Mouse (Mus musculus): ENCODE data around the gene Gucy2g.

The Gucy2g gene

GRCm38 (mm10) chr19:55241186-55241645 lies at the start of gene Gucy2g:
Gucy2g (minus strand) TSS chr19:55241236.
- DNase-seq (ENCODE audit: low read depth), result no peak

GRCm38 (mm10) chr19:55288974-55289373 lies 47.9 kb upstream of the Gucy2g start:
- no peak for DNase-seq (ENCODE audit: low read depth)

GRCm38 (mm10) chr19:55286034-55286433 lies 45.0 kb upstream of the Gucy2g start:
- no peak for DNase-seq (ENCODE audit: low read depth)

- DNase-seq (ENCODE audit: low read depth), result no peak
These were observed 43.1 kb upstream of the Gucy2g start for GRCm38 (mm10) chr19:55284093-55284492.

- no peak for DNase-seq (ENCODE audit: low read depth)
These were observed 35.7 kb upstream of the Gucy2g start for GRCm38 (mm10) chr19:55276770-55277169.

- no peak for DNase-seq (ENCODE audit: low read depth)
These were observed 35.1 kb upstream of the Gucy2g start for GRCm38 (mm10) chr19:55276100-55276499.

- DNase-seq (ENCODE audit: low read depth), result no peak
These were observed 32.3 kb upstream of the Gucy2g start for GRCm38 (mm10) chr19:55273340-55273739.

- no peak for DNase-seq (ENCODE audit: low read depth)
These were observed 30.4 kb upstream of the Gucy2g start for GRCm38 (mm10) chr19:55271448-55271847.

GRCm38 (mm10) chr19:55269051-55269450 lies 28.0 kb upstream of the Gucy2g start:
- DNase-seq (ENCODE audit: low read depth), result no peak

GRCm38 (mm10) chr19:55268150-55268549 lies 27.1 kb upstream of the Gucy2g start:
- no peak for DNase-seq (ENCODE audit: low read depth)

- no peak for DNase-seq (ENCODE audit: low read depth)
These were observed 25.8 kb upstream of the Gucy2g start for GRCm38 (mm10) chr19:55266786-55267185.

- no peak for DNase-seq (ENCODE audit: low read depth)
These were observed 24.2 kb upstream of the Gucy2g start for GRCm38 (mm10) chr19:55265269-55265668.

- DNase-seq (ENCODE audit: low read depth), result no peak
These were observed 19.6 kb upstream of the Gucy2g start for GRCm38 (mm10) chr19:55260389-55261184.

- no peak for DNase-seq (ENCODE audit: low read depth)
These were observed 17.5 kb upstream of the Gucy2g start for GRCm38 (mm10) chr19:55258514-55258913.

GRCm38 (mm10) chr19:55257656-55258375 lies 16.8 kb upstream of the Gucy2g start:
- no peak for DNase-seq (ENCODE audit: low read depth)

- DNase-seq (ENCODE audit: low read depth), result no peak
These were observed 15.1 kb upstream of the Gucy2g start for GRCm38 (mm10) chr19:55256156-55256555.

GRCm38 (mm10) chr19:55254513-55255016 lies 13.5 kb upstream of the Gucy2g start:
- DNase-seq (ENCODE audit: low read depth), result peak; percentile 73

GRCm38 (mm10) chr19:55253570-55254441 lies 12.8 kb upstream of the Gucy2g start:
- peak; percentile 77 for DNase-seq (ENCODE audit: low read depth)

- no peak for DNase-seq (ENCODE audit: low read depth)
These were observed 12.2 kb upstream of the Gucy2g start for GRCm38 (mm10) chr19:55253239-55253569.

GRCm38 (mm10) chr19:55251383-55252124 lies 10.5 kb upstream of the Gucy2g start, which contains the start of gene Acsl5:
Acsl5 (plus strand) TSS chr19:55251938.
- no peak for DNase-seq (ENCODE audit: low read depth)

GRCm38 (mm10) chr19:55250451-55250850 lies 9.4 kb upstream of the Gucy2g start:
- DNase-seq (ENCODE audit: low read depth), result no peak

Measured in naive thymus-derived CD4-positive, alpha-beta T cell, adult 2 months (primary cell).